Mouse (Mus musculus) skeletal muscle tissue, adult 2 months (tissue): ENCODE results near the gene Suclg1.

ENCODE experiments used
- DNase-seq: peaks from one replicate; pipeline ENCODE4 v3.0.0-alpha.2; 2012; ENCODE audit warnings: low read depth, low spot score

Suclg1 gene

DNA sequence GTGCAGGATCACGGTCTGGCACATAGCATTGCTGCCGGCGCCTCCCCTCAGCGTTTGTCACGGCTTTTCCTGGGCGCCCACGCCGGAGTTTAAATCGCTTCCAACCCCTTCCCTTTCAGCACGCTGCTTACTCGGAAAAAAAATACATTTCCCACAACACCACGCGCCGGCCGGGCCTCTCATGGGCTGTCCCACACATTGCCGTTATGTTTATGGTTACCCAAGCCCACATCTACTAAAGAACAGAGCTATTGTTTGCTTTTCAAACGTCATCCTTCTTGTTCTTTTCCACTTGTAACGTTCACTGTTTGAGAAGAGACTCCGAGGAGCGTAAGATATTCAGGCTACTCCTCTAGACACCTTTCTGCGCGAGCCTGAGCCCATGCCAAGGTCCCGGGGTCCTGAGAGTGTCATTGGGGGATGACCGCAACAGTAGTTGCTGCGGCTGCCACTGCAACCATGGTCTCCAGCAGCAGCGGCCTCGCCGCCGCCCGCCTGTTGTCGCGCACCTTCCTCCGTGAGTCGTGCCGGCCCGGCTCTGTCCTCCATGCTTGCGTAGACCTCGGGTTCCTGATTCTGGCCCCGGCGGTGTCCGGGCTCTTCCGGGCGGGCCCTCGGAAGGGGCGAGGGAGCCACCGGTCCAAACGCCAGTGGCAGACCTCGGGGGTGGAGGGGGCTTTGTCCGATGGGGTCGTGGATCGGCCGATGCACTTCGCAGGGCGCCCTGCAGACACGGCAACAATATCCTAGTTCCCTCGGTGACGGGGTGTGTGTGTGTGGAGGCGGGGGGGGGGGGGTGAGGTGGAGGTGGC, at the start of gene Suclg1:
TSS of gene Suclg1 (plus strand) at position 146 of the 812 bp plus-strand sequence.
- DNase-seq = peak; percentile 78

DNA sequence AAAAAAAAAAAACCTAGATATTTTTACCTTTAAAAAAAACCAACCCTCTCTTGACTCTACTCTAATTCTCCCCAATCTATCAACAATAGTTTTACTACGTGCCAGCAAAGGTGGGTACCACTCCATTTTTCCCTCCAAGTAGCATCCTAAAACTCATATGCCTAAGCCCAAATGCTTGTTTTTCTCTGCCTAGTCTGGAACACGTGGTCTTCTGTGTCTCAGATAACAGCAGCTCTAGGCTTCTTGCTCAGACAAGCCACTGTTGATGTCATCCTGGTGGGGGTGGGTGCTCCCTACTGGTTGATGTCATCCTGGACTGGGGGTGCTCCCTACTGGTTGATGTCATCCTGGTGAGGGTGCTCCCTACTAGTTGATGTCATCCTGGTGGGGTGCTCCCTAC, 44.5 kb upstream of the Suclg1 start:
- DNase-seq = no peak

DNA sequence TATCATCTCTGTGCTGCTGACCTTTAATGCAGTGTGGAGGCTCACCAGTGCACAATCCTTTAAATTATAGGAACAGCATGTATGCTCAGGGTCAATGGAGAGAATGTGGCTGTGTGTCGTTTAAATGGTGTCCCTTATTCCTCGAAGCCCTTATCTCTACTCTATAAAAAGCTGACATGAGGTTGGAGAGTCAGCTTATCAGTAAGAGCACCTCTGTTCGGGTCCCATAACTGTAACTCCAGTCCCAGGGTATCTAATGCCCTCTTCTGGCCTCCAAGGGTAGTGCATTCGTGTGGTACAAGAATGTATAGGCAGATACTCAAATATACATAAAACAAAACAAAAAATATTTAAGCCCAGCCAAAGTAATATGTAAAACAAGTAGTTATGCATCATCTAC, 43.2 kb upstream of the Suclg1 start:
- DNase-seq = no peak

DNA sequence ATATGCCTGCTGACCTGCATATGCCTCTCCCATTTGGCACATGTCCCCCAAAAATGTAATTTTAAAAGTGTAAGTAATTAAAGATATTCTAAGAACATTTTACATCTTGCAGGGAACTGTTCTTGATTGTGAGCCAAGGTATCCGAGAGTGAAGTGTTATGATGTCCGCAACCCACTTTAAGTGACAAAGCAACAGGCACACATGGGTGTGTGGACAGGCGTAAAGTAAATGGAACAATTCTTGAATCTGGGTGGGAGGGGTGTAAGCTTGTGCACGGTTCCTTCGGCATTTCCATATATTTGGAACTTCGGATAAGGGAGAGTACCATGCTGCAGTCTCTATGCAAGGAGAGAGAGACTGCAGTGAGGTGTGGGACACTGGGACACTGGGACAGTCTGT, 38.6 kb upstream of the Suclg1 start:
- DNase-seq = no peak

DNA sequence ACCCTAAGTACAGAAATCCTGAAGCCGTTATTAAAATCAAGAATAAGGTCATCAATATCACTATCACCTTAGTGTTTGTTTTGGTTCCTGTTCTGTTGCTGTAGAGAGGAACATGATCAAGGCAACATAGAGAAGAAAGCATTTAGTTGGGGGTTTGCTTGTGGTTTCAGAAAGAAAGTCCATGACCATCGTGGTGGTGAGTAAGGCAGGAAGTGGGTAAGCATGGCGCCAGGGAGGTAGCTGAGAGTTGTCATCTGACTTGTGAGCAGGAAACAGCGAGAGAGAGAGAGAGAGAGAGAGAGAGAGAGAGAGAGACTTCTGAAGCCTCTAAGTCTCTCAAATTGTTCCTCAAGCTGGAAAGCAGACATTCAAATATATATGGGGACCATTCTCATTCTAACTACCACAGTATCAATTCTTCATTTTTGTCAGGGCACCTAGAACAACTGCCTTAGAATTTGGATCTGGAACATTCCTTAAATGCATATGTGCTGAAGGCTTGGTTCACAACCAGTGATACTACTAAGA, 37.7 kb upstream of the Suclg1 start:
- DNase-seq = peak; percentile 8

DNA sequence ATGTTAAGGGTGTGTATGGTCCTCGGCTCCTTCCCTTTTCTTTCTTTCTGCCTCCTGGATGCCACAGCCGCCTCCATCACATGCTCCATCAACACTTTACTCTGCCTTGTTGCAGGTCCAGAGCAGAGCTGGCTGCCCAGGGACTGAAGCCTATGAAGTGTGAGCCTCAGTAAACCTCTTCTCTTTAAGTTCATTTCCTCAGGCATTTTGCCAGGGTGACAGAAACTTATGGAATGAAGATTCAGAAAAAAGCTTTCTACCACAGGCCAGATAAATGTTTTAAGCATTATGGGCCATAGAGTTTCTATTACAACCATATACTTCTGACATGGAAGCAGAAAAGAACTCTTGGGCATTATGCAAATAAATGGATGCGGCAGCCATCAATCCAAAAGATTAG, 37.1 kb upstream of the Suclg1 start:
- no peak for DNase-seq

GRCm38 (mm10) chr6:73211602-73212001, 36.6 kb upstream of the Suclg1 start:
- no peak for DNase-seq

GRCm38 (mm10) chr6:73221189-73221957, 26.8 kb upstream of the Suclg1 start, which contains the start of gene Dnah6:
Gene Dnah6, minus strand, starts transcription at chr6:73221651.
- DNase-seq = peak; percentile 93

- DNase-seq = peak; percentile 10
Observed at GRCm38 (mm10) chr6:73221958-73222735, 26.0 kb upstream of the Suclg1 start.

GRCm38 (mm10) chr6:73222841-73223526, 25.2 kb upstream of the Suclg1 start:
- peak; percentile 82 for DNase-seq

GRCm38 (mm10) chr6:73227376-73228158, 20.6 kb upstream of the Suclg1 start:
- peak; percentile 58 for DNase-seq

- peak; percentile 82 for DNase-seq
Observed at GRCm38 (mm10) chr6:73228408-73228807, 19.8 kb upstream of the Suclg1 start.

DNA sequence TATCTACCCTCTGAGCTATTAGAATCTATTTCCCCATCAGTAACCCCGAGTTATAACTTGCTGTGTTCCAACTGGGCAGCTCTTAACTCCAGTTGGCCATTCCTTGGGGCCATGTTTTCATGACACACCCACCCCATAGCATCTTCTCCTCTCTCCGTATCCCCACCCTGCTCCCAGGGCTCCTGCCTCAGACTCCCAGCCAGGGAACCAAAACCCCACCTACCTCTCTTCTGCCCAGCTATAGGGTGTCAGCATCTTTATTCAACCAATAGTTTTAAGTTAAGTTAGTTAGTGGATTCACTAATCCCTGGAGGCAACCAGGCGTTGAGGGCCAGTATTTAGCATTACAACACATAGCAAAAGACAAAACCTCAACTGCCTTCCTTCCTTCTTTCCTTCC, 19.3 kb upstream of the Suclg1 start:
- DNase-seq = no peak

- DNase-seq = no peak
Observed at GRCm38 (mm10) chr6:73232152-73232584, 16.0 kb upstream of the Suclg1 start.

DNA sequence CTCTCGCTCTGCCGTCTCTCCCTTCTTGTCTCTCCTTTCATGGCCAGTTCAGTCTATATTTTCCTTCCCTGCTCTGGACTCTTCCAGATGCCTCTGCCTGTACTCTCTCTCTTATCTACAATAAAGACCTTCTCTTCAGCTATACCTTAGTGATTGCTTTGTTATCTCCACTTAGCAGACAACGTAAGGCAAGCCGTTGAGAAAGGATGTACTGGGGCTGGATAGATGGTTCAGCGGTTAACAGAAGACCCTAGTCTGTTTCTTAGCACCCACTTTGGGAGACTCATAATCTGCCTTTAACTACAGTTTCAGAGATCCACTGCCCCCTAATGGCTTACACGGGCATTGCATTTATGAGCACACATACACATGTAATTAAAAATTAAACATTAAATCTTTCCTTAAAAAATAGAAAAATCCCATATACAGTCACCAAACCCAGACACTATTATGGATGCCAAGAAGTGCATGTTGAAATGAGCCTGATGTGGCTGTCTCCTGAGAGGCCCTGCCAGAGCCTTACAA, 14.9 kb upstream of the Suclg1 start:
- no peak for DNase-seq

DNA sequence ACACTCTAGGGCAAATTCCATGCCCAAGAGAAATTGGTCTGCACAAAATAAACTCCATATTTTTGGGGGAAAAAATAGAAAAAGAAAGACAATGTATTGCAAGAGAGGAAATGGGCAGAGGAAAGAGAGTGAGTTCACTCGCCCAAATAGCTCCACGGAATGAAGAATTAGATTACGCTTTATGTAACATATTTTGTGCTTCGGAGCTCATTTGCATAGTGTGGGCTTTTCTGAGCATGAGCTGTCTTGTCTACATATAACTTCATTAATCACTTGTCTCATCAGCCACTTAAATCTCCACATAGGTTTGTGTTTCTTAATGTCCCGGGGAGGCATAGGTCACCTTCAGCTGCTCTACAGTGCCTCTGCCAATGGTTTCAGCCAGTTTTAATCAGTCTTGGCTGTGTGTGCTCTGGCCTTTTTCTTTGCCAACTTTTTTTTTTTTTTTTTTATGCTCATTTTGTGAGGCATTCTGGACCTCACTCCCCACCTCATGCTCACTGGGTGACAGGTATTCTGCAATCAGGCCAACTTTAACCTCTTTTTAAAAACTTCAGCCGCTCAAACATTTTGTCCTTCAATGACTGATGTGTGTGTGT, 13.8 kb upstream of the Suclg1 start:
- no peak for DNase-seq

DNA sequence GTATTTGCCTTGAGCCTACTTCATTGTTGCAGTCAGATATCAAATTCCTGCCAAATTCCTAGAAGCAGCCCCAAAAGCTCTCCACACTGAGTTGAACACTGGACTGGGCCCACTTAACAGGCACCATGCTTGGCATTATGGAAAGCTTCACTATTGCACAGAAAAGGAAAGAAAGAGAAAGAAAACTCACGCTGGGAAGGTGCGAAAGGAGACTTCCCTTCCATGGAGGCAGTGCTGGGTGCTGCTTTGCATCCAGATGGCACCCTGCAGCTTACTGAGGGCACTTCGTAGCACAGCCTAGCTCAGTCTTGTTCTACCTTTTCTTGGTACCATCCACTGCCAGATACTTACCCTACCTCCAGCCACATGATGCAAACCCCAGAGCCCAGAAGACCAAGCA, 12.5 kb upstream of the Suclg1 start:
- no peak for DNase-seq

DNA sequence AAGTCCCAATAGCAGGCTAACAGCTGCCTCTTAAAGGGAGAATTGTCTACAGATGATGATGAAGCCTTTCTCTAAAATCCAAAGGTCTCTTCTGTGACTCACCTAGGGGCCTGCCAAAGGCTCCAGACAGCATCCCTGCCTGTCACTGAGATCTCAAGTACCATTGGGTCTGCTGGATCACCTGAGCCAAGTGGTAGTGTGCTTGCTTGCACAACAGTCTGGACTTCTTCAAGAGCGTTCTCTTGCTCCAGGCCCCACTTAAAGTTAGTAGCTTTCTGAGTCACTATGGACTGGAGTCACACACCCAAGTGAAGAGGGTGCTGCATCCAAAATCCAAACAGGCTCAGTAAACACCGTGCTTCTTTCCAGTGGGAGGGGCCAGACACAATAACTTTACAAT, 1.4 kb upstream of the Suclg1 start:
- no peak for DNase-seq

GRCm38 (mm10) chr6:73247452-73247851, 730 bp upstream of the Suclg1 start:
- no peak for DNase-seq

GRCm38 (mm10) chr6:73249049-73249422, 854 bp downstream of the Suclg1 start:
- no peak for DNase-seq
